Mouse (Mus musculus) thymus, postnatal 14 days (tissue): ENCODE measurements around the gene Fam13c.

Source experiments
- DNase-seq: peaks from one replicate; pipeline ENCODE4 v3.0.0; 2021

Gene Fam13c

DNA sequence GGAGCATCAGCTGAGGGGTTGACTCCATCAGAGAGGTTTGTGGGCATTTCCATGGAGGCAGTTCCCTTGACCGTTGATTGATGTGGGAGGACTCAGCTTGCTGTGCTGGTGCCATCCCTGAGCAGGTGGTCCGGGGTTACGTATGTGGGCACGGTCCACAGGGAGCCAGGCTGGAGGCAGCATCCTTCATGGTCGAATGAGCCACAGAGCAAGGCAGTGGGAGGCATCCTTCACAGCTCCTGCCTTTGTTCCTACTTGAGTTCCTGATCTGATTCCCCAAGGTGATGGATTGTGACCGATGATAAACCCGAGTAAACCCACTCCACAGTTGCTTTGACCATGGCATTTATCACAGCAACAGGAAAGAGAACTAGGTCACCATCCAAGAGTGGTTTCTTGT is 25.4 kb downstream of the Fam13c start:
- DNase-seq, result no peak

DNA sequence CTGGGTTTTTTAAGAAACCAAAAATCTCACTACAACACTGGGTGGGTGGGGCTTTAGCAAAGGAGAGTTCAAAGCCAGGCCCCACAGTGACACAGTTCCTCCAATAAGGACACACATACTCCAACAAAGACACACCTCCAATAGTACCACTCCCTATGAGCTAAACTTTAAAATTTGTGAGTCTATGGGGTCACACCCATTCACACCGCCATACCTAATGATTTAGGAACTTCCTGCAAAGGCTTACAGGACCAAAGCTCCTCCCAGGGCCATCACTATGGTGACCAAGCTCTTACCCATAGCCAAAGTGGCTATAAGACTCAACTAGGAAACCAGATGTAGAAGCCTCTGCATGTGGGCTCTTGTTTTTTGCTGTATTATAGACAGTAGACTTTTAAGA is 30.6 kb downstream of the Fam13c start:
- DNase-seq, result no peak

DNA sequence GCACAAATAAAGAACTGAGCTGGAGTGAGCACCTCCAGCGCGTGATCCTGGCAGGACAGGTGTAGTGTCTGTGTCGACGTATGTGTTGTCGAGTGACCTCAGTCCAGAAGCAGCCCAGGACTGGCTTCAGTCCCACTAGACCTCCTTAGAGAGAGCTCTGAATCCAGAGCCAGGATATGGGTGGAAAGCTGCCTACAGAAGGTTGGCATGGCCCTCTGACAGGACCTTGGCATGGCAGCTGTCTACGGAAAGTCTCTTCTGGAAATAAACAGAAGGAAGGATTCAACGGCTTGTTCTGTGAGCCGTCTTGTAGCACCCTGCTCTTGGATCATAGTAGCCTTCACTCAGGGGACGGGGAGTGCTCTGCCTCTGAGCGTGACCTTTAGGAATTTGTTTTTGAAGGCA is 37.5 kb downstream of the Fam13c start:
- no peak for DNase-seq

DNA sequence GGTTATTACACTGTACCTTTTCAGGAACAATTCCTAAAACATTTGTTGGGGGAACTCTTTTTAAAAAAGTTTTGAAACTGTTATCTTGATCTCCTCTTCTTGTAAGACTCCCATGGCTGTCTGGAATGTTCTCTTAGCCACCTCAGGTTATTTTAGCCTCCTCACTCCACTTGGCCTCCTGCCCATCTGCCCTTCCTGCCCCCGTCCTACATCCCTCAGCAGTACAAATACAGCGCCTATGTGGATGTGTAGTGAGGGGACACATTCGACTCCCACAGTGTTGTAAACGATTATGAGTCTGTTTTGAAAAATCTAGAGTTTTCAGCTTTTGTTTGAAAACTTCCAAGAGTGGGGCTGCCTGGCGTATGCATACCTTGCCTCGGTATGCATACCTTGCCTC is 43.5 kb downstream of the Fam13c start:
- DNase-seq, result no peak

DNA sequence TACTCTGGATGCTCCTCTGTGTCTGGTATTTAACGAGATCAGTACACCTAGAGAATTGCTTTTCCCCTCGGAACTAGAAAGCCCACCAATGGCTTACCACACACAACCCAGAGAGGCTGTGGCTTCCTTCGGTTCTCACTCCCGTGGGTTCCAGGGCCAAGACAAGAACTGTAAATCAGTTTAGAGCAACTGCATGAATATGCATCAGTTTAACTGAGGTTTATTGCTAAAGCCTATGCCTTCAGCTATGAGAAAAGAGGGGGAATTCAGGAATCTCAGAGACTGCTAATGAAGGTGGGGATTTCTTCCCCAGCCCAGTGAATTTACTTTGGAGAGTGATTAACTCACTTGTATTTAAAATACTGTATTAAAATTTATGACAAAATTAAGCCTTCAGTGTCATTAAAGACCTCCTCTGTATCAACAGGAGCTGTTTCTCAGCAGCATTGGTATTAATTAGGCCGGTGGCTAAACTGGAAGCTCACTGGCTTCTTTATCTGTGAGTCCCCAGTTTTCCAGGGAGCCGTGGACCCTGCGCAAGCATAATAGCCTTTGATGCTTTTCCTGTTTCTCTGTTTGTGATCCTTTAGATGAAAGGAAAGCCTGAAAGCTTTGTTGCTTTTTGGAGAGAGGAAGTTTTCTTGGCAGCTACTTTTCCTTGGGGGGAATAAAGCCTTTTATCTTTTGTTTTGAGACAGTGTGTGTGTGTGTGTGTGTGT is 44.4 kb downstream of the Fam13c start:
- DNase-seq, result no peak

DNA sequence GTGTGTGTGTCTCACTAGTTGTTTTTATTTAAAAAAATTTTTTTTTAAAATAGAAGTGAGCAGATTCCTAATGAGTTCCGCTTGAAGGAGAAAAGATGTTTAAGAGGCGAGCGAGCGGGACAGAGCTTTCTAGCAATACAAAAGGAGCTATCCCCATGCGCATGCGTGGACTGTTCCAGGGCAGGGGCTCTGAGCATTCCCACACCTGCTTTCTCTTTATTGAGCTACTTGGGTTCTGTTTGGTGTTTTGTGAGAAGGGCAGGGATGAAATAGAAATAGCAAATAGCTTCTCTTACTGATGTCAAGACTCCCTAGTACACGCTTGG is 45.0 kb downstream of the Fam13c start:
- no peak for DNase-seq

DNA sequence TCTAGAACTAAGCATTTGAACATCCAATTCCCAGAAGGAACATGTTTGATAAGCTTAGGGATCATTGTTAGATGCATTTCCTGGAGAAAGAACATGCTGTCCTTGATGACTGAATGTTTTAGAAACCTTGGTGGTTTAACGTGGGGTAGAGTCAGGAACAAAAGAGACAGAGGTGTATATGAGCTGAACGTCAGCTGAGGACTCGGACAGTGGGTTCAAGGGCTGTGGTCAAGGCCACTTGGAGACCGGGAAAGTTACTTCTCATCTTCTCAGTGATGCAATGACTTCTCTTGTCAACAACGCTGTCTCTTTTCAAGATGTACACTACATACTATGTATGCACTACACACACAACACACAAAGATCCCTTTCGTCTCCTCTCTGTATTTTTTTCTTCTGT is 46.4 kb downstream of the Fam13c start:
- no peak for DNase-seq

DNA sequence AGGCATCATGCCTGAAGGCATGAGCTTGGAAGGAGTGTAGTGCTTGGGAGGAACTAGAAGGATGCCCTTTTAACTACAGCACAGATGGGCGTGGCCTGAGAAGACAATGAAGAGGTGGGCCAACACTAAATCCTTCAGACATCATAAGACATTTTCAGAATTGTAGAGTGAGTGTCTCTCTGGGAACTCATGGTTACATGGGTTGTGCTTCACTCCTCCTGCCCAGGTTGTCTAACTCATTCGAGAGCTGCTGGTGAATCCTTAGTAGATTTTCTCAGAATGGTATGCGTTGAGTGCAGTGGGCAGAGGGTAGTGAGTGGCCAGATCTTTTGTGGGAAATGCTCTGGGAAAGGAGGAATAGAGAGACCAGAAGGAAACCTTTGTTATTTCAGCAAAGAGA is 53.6 kb downstream of the Fam13c start:
- no peak for DNase-seq

DNA sequence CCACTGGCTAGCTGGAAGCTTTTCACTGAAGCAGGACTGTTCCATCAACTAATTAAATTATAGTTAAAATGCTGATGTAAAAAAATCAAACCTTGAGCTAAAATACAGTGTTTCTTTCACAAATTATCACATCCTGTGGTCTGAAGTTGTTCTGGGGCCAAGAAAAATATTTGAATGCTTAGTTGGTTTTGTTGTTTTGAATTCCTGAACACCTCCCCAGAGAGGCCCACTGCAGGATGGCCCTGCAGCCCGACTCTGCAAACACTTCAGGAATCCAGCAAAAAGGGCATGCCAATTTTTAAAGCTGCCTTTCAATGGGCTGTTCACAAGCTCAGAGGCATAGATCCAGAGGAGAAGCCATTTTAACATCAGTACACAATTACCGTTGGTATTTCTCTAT is 54.2 kb downstream of the Fam13c start:
- no peak for DNase-seq

DNA sequence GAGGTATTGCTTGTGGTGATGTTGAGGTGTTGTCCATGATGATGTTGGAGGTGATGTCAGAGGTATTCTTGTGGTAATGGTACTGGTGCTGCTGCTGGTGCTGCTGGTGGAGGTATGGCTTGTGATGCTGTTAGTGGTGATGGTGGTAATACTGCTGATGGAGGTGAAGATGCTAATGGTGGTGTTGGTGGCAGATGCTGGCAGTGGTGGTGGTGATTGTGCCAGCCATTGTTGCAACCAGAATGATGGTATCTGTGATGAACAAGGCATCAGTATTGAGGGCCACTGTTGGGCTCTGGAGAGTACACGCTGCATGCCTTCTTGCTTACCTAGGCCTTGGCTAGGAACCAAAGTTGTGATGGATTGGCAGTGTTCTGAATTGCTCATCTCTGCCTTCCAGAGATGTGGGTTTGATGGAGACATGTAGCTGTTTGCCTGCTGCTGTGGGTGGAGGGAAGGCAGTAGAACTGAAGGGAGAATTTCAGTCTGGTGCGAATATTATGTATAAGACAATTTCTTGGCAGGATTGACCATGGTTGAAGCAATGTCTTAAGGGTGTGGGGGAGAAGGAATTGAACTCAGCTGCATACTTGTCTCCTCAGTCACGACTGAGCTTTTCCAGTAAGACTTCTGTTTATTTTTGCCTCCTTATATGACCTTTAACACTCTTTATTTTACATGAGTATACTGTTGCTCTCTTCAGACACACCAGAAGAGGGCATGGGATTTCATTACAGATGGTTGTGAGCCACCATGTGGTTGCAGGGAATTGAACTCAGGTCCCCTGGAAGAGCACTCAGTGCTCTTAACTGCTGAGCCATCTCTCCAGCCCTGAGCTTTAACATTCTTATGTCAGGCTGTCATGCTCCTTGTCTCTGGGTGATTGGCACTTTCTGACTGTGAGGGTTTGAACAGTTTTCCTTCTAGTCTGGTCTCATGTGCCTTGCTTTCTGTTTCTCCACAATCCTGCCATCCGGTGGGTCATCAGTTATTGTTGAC is 55.1 kb downstream of the Fam13c start:
- no peak for DNase-seq

DNA sequence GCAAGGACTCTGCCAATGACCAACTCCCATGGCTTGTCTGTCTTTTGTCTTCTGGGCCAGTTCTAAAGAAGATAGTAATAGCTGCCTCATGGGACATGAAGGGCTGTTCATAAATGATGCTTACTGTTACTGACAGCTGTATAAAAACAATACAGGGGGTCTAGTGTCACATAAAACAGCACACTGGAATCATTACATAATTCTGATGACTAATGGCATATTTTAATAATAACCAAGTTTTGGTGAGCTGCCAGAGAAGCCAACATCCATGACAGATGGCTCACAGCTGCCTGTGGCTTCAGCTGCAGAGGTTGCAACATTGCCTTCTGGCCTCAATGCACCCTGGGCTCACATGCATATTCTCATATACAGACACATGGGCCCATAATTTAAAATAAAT is 56.7 kb downstream of the Fam13c start:
- no peak for DNase-seq

DNA sequence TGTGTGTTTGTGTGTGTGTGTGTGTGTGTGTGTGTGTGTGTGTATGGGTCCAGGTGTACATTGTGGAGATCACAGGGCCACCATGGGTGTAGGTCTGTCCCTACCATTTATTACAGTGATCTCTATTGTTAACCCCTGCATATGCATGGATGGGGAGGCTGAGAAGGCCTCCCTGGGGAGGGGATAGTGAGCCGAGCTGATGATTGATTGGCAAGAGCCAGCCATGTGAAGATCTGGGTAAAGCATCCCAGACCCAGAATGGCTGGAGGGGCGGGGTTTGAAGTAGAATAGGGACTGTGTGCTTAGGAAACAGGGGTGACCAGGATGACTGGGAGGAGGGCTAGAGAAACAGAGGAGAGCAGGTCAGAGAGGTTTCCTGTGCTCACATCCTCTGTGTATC is 58.0 kb downstream of the Fam13c start:
- DNase-seq, result no peak

DNA sequence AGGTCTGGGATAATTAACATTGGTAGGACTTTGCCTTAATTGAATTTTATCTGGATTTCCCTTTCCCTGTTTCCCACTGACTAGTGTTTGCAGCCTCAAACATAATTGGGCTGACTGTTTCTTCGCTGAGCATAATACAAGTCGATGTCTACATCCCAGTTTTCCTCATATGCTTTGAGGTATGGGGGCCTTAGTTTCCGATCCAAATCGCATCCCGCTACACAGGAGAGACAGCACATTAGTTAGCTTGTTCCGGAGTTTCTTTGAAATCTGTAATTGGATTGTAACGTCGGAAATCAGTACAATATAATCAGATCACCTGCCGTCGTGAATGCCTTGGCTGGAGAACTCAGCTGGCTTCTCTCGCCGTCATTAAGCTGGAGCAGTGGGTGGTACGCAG is 59.0 kb downstream of the Fam13c start:
- no peak for DNase-seq

DNA sequence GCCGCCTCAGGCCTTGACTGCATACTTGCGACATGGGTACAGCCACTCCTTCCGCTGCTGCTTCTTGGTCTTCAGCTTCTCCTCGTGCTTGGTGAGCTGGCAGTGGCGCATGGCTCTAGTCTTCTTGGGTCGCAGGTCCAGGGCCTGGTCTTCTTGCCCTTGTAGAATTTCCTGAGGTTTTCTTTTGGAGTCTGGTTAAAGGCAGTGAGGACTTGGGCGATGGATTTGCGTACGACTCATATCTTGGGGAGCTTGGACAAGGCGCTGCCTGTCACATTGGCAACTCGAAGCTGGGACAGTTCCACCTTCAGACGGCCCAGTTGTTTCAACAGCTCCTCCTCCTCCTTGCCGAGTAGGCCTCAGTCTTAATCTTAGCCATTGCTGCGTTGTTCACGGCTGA is 64.6 kb downstream of the Fam13c start:
- no peak for DNase-seq

DNA sequence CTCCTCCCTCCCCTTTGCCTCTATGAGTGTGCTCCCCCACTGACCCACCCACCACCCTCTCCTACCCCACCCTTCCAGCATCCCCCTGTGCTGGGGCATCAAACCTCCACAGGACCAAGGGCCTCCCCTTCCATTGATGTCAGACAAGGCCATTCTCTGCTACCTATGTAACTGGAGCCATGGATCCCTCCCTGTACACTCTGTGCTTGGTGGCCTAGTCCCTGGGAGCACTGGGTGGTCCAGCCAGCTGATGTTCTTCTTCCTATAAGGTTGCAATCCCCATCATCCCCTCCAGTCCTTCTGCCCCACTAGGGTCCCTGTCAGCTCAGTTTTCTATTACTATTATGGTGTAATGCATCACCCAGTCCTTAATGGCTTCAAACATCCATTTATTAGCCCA is 65.1 kb downstream of the Fam13c start:
- no peak for DNase-seq

DNA sequence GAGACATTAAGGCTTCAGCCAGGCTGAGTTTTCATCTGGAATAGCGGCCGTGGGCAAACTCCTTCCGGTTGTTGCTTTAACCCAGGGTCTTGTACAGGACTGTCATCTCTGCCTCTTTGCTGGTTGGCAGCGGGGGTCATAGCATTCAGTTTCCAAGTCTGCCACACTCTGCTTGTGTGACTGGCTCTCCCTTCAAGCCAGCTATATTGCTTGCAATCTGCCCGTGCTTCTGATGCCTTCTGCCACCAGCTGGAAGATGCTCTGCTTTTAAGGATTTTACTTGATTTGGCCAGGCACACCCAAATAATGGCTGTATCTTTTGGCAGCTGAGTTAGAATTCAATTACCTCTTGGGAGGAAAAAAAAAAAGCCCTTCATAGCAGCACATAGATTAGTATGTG is 65.6 kb downstream of the Fam13c start:
- DNase-seq, result no peak

DNA sequence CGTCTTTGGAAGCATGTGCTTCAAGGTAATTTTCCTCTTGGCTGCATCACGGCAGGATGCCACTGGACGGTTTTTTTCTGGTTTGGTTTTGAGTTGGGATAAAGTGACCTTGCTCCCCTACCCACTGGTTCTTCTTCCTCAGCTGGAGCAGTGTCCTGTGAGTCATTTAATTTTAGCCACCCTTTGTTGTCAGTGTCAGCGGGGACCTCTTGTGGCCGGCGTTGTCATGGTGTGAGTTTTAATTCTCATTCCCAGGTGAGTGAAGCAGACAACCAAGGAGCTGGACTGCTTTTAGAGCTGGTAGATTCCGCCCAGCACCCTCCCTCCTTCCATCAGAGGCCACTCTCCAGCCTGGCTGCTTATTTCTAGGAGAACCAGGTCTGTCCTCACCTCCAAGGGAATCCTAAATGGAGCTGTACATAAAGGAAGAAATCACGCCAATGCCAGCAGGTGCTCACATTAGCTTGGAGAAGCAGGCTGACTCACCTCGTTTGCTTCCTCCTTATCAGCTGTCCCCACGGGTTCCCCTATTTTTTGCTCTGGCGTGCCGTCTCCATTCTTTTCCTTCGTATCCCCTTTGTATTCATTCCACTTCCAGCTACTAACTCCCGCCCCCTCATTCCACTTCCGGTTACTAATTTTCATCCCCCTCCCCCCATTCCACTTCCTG is 66.4 kb downstream of the Fam13c start:
- no peak for DNase-seq

DNA sequence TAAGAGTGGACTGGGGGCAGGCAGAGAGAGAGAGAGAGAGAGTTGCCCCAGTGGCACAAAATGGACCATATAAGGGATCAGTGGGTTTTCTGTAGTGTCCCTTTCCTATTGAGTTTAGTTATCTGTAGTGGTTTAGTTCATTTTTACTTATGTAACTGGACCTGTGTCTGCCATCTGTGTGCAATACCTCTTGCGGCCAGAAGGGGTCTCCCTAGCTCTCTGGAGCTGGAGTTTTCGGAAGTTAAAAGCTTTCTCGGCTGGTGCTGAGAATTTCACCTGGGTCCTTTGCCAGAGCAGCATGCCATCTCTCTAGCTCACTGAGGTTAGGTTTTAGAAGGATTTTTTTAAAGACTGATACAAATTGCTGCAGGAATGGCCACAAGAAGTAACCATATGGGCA is 67.6 kb downstream of the Fam13c start:
- no peak for DNase-seq

DNA sequence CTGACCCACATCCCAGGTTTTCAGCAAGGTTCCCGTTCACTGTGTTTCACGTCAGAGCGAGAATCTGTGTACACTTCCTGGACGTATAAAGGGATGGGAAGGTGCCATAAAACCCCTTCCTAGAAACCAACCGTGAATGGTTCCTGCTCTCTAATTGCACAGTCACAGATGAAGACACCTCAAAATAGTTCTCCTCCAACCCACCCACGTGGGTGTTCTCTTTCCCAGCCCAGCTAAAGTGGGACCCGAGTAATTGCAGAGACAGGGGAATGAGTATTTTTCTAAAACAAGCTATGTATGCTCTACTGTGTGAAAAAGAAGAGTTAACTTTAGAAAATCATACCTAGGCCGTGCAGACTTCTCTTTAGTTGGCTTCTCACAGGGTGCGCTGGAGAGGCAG is 74.6 kb downstream of the Fam13c start:
- DNase-seq, result no peak

DNA sequence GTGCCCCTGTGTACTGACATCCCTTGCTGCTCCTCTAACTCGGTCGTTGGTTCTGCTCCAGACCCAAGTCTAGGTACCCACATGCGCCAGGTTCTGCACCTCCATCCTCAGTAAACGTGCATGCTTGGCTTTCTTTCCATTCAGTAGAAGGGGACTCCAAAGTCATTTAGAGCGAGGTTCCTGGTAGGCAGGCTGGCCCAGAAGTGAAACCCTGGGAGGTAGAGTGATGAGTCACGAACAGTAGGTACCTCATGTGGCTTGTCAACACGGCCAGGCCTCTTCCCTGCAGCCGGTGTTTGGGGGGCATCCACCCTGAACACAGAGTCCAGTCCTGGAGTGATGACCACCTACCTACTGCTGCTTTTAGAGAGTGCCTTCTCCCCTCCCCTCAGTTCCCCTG is 76.4 kb downstream of the Fam13c start:
- DNase-seq, result no peak

DNA sequence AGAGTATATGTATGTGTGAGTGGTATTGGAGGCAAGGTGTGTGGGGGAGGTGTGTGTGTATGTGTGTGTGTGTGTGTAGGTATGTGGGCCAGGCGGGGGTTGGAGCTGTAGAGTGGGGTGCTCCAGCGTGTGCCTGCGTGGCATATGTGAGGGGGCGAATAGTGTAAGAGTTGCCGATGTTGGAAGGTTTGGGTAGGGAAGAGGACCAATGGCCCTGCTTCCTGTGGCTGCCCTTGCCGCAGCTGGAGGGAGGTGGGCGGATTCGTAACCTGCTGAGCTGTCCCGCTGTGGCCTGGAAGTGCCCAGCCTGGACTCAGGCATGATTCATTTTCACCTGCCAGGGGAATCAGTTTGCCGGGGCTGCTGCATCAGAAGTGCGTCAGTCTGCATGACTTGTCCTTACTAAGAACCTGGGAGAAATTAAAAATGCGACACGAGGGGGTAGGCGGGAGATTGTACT is 79.4 kb downstream of the Fam13c start:
- no peak for DNase-seq

DNA sequence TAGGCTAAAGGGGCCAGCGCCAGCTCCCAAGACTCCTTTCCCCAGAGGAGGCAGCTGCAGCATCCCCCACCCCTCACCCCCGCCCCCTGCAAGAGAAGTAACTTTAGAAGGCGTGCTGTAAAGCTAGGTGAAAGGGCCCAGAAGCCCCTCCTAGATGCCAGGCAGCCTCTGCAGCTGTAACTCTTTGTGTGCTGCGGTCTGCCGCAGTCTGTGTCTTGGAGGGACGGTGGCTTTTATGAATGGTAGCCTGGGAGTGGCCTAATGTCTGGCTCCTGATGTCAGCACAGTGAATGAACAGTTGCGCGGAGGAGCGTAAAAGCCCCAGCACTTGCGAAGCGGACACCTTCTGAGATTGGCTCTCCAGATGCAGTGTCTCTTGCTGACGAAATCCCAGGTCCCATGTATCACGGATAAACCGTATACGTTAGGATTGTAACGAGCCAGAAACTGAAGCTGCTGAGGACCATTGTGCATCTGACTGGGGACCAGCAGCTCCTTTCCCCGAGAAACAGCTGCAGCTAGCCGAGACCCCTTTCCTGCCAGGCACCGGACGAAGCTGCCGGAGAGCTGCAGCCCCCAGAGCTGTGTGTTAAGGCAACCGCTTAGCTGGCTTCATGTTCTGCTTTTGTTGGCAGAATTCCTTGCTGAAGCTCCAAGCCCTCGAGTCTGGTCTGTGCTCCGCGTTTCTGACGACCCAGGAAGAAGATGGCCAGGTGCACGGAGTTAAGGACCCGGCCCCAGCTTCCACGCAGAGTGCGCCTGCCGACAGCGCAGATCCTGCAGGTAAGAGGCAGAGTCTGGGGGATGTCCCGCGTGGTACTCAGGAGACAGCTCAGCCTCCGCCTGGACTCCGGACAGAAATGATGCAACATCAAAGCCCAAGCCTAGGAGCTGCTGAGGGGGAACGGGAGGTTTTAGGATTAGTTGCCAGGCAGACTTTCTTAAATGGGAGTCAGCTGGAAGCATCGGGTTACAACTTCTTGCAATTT is 80.2 kb downstream of the Fam13c start:
- DNase-seq, result no peak

DNA sequence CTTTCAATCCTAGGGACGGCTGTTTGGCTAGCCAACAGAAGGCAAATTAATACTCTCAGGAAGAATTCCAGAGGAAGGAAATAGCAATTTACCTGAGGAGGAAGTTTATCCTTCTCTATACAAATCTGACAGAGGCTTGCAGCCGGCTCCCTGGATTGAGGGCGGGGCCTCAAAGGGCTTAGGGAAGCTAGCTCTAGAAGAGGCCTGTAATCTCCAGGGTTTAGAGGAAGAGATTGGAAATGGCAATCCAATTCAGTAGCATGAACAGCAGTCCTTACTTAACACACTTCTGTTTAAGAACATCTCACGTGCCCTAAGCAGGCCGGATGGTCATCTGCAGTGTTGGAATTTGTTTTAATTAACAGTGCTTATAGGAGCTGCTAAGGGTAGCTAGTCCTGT is 81.1 kb downstream of the Fam13c start:
- DNase-seq, result no peak
